Mouse (Mus musculus) embryonic fibroblast, embryonic 13.5 days (primary cell): ENCODE measurements at regions not wholly inside any gene's neighbourhood (a gene's known extent, or its start where the extent isn't known, plus 50 kb on each side); places are given as distances from the start of the nearest gene placed in this dataset.

Experiments used
- CTCF ChIP-seq: IDR thresholded peaks from 2 replicates; pipeline ENCODE4 v1.5.1; 2011; ENCODE audit warnings: mild to moderate bottlenecking, control low read depth, low read length, moderate library complexity, borderline replicate concordance; ENCODE audit not compliant: insufficient read depth
- POLR2A ChIP-seq: IDR thresholded peaks from 2 replicates; pipeline ENCODE4 v1.6.1; 2011; ENCODE audit warnings: low read depth, mild to moderate bottlenecking, control low read depth, low read length, moderate library complexity

GRCm38 (mm10) chr13:44674926-44675650, 54.2 kb upstream of the Jarid2 start:
- TF ChIP-seq CTCF (no peak), POLR2A (no peak)
